Mouse (Mus musculus): ENCODE results near the gene Ermap. TPM values are rescaled to one million over a fixed set of nuclear protein-coding genes. Genes with fewer than 3 reads are reported as not detected.

Gene Ermap
- polyA plus RNA-seq, 1 experiment from 2014 or later = not detected

DNA sequence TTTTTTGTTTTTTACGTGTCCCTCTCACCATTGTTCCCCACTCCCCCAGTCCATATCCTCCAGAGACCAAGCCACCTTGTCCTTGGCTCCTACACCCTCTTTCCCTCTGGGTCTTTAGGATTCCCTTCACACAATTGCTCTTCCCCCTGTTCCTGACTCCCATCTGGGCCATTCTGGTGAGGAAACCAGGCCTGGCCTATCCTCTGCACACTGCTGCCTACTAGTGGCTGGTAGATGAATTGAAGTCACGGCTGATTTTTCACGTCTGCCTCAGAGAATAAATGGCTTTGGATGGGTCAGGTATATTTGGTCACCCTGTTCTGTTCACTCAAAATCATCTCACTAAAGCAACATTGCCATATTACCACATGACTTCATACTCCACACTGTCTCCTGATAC lies 49.7 kb downstream of the Ermap start:
- no peak for DNase-seq (ENCODE audit: low read depth, low spot score)
- TF ChIP-seq CTCF (IDR thresholded peaks at IDR 0.05) = no peak
- in situ Hi-C loops (cut with MboI; ENCODE audit: low pct_unique_long_range_greater_than_20kb) = no loop called here
- CTCF ChIA-PET = no interaction called here
- POLR2A ChIA-PET = interaction anchor here (0.7 kb wide), 1 partner anchor 64 kb away, joined by 3 read pairs; no protein-coding TSS in a partner anchor
- H3K27me3 ChIP-seq = no peaks in the 10 kb centered on the region
- ATAC-seq = no peak

DNA sequence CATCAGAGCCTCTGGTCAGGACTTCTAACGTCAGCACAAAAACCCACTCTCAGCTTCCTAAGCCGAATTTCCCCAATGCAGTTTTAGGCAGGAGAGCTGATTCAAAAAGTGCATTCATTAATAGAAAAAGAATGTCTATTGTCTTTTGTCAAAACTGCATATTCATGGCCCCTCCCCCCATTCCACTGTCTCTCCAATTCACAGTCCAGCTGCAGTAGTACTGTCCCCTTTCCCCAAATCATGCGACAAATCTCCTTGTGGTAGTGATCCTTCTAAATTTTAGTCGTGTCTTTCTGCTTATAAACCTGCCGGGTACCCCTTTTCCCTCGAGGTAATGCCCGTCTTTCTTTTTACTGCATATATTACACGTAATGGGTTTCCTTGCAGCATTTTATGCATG lies 51.0 kb downstream of the Ermap start:
- in situ Hi-C loops (cut with MboI; ENCODE audit: low pct_unique_long_range_greater_than_20kb) = no loop called here
- TF ChIP-seq CTCF (IDR thresholded peaks at IDR 0.05) = no peak
- ChIA-PET POLR2A (no interaction called here), CTCF (interaction anchor here (1.2 kb wide), 1 partner anchor 20 kb away, joined by 3 read pairs; no protein-coding TSS in a partner anchor)
- ATAC-seq (no peak), DNase-seq (ENCODE audit: low read depth, low spot score) (no peak)
- H3K27me3 ChIP-seq = no peaks in the 10 kb centered on the region

DNA sequence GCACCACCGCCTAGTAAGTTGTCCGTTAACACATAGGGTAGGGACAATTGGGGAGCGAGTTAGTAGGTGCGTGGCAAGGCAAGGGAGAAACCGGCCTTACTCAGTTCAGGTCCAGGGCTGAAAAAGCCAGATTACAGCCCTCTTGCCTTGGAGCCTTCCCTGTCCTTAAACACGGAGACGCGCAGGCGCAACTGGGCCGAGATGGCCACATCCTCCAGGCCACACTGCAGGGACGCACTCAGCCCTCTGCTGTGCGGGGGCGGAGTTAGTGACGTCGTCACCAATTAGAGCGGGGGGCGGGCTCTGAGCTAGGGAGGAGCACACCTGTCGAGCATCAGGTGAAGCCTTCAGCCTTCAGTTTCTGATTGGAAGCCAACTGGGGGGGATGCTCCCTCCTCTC lies 51.6 kb downstream of the Ermap start:
- no peaks in the 10 kb centered on the region for H3K27me3 ChIP-seq
- DNase-seq (ENCODE audit: low read depth, low spot score) (no peak), ATAC-seq (no peak)
- no peak for TF ChIP-seq CTCF (IDR thresholded peaks at IDR 0.05)
- ChIA-PET POLR2A (no interaction called here), CTCF (interaction anchor here (1.2 kb wide), 1 partner anchor 19 kb away, joined by 3 read pairs; no protein-coding TSS in a partner anchor)
- in situ Hi-C loops (cut with MboI; ENCODE audit: low pct_unique_long_range_greater_than_20kb) = no loop called here

DNA sequence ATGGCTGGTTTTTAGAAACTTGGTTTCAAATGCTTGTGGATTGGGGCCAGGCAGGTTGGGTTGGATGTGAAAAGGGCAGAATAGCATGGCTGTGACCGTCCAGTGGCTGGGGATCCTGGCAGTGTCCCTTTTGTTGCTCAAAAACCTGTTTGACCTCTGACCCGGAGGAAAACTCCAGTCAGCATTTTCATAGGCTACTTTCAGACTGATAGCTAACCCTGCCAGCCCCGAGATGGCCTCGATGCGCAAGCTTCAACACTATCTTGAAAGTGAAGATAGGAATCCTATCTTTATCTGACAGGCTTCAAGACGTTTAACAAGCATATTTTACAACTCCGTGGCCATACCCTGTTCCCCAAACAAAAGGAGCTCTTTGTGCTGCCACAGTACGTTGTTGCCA lies 52.5 kb downstream of the Ermap start:
- DNase-seq (ENCODE audit: low read depth, low spot score) (no peak), ATAC-seq (no peak)
- ChIA-PET CTCF (no interaction called here), POLR2A (no interaction called here)
- no peaks in the 10 kb centered on the region for H3K27me3 ChIP-seq
- in situ Hi-C loops (cut with MboI; ENCODE audit: low pct_unique_long_range_greater_than_20kb) = no loop called here
- no peak for TF ChIP-seq CTCF (IDR thresholded peaks at IDR 0.05)

DNA sequence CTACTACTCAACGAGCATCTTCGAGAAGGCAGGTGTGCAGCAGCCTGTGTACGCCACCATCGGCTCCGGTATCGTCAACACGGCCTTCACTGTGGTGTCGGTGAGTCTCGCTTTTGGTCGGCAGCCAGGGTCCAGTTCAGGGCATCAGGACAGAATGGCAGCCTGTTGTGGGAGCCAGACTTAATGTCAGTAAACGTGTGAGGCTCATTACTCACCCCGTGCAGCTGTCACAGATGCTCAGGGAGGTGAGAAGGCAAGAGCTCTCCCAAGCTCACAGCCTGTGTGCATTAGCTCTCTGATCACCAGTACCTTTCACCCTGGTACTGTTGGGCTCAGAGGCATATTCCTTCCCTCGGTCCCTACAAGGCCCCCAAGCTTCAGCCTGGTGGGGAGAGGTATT lies 56.0 kb downstream of the Ermap start:
- no peaks in the 10 kb centered on the region for H3K27me3 ChIP-seq
- ChIA-PET CTCF (interaction anchor here (0.9 kb wide), 1 partner anchor 12 kb away, joined by 3 read pairs; no protein-coding TSS in a partner anchor), POLR2A (no interaction called here)
- ATAC-seq (no peak), DNase-seq (ENCODE audit: low read depth, low spot score) (no peak)
- no peak for TF ChIP-seq CTCF (IDR thresholded peaks at IDR 0.05)
- in situ Hi-C loops (cut with MboI; ENCODE audit: low pct_unique_long_range_greater_than_20kb) = no loop called here

DNA sequence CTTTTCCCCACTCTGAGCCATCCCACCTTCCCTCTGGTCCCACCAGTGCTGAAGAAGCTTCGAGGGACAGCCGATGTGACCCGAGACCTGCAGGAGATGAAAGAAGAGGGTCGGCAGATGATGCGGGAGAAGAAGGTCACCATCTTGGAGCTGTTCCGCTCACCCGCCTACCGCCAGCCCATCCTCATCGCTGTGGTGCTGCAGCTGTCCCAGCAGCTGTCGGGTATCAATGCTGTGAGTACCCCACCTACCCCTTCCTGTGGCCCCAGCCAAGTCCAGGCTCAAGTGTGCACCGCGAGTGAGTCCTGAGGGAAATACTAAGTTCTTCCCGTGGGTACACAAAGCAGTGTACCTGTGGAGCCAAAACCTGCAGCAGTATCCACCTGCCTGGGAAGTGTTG lies 56.5 kb downstream of the Ermap start:
- H3K27me3 ChIP-seq = no peaks in the 10 kb centered on the region
- ChIA-PET POLR2A (no interaction called here), CTCF (no interaction called here)
- ATAC-seq (no peak), DNase-seq (ENCODE audit: low read depth, low spot score) (no peak)
- no peak for TF ChIP-seq CTCF (IDR thresholded peaks at IDR 0.05)
- in situ Hi-C loops (cut with MboI; ENCODE audit: low pct_unique_long_range_greater_than_20kb) = no loop called here

DNA sequence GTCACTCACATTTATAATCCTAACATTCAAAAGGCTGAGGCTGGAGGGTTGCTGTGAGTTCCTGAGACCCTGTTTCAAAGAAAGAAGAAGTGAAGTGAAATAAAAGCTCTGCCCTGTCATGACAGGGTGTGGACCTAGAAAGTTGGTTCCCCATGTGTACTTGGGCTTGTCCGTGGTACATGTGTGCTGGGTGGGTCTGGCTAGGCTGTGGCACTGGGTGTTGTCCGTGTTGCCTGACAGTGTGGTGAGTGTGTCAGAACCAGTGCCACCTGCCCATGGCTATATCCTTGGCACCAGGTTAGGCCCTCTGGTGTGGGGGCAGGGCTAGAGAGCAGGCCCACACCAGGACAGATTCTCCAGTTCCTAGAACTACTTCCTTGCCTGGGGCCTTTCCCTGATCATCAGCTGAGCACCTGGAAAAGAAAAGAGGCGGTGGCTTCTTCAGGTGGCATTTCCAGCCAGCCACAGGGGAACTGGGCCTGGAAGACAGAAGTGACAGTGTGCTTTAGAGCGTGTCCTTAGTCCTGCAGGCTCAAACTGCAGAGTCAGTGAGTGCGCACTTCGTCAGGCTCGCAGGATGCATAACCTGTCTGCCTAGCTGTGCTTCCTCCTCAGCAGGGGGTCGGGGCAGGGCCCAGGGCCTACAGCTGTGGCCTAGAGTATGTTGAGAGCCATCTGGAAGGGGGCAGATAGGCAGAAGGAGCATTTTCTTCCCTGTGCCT lies 58.5 kb downstream of the Ermap start:
- POLR2A ChIA-PET = interaction anchor here (0.7 kb wide), 1 partner anchor 211 kb away, joined by 6 read pairs; no protein-coding TSS in a partner anchor
- in situ Hi-C loops (cut with MboI; ENCODE audit: low pct_unique_long_range_greater_than_20kb) = no loop called here
- no peak for ATAC-seq
- CTCF ChIA-PET = no interaction called here
- DNase-seq (ENCODE audit: low read depth, low spot score) = no peak
- H3K27me3 ChIP-seq = no peaks in the 10 kb centered on the region
- no peak for TF ChIP-seq CTCF (IDR thresholded peaks at IDR 0.05)

DNA sequence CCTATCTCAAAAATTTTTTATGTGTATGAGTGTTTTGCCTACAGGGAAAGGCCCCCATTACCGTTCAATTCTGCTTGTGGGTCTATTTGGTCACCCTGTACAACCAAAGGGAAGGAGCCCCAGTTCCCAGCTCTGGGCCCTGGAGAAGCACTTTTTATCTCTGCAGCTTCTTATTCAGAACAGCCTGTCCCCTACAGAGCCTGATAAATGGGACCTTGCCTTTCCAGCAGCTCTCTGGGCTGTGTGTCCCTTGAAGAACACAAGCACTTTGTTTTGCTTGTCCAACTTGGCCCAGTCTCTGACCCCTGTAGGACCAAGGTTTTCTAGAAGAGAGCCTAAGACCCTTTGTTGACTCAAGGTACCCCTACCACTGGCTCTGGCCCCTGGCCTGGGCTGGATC lies 60.7 kb downstream of the Ermap start:
- POLR2A ChIA-PET = no interaction called here
- in situ Hi-C loops (cut with MboI; ENCODE audit: low pct_unique_long_range_greater_than_20kb) = no loop called here
- CTCF ChIA-PET = interaction anchor here (2.1 kb wide), 1 partner anchor 26 kb away, joined by 4 read pairs; no protein-coding TSS in a partner anchor
- no peak for TF ChIP-seq CTCF (IDR thresholded peaks at IDR 0.05)
- ATAC-seq (no peak), DNase-seq (ENCODE audit: low read depth, low spot score) (no peak)
- H3K27me3 ChIP-seq = no peaks in the 10 kb centered on the region

DNA sequence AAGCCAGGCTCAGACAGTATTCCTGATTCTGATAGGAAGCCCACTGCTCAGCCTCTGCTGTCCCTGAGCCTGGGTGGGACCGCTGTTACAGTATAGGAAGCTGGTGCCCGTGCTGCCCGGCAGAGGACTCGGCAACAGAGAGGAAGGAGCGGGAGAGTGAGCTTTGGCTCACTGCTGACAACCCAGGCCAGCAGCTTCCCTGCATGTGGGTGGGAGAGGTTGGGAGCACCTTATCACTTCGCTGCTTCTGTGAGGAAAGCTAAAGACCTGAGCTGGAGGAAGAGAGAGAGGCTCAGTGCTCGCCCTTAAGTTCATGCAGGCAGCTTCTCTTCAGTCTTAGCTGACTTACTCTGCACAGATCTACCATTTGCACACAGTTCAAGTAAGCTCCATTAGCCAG lies 61.3 kb downstream of the Ermap start:
- ChIA-PET CTCF (interaction anchor here (2.1 kb wide), 1 partner anchor 27 kb away, joined by 4 read pairs; no protein-coding TSS in a partner anchor), POLR2A (no interaction called here)
- H3K27me3 ChIP-seq = no peaks in the 10 kb centered on the region
- TF ChIP-seq CTCF (IDR thresholded peaks at IDR 0.05) = no peak
- DNase-seq (ENCODE audit: low read depth, low spot score) (no peak), ATAC-seq (no peak)
- in situ Hi-C loops (cut with MboI; ENCODE audit: low pct_unique_long_range_greater_than_20kb) = no loop called here

DNA sequence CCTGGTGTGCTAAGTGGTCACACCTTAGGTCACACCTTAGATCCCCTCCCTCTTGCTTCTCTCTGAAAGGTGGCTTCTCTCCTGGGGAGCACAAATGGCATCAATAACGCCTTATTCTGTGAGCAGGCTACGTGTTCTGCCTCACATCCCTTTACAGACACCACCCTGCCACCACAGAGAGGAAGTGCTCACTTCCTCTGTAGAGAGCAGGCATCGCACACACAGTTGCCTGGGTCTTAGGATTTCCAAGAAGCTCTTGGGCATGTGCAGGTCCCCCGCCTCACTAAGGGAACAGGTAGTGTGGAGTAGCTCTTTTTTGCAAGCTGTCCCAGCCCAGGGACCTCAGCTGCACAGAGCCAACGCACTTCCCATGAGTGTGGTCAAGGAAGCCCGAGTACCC lies 62.6 kb downstream of the Ermap start:
- DNase-seq (ENCODE audit: low read depth, low spot score) = no peak
- no peak for TF ChIP-seq CTCF (IDR thresholded peaks at IDR 0.05)
- ChIA-PET POLR2A (no interaction called here), CTCF (interaction anchor here (1.0 kb wide), 1 partner anchor 16 kb away, joined by 4 read pairs; no protein-coding TSS in a partner anchor)
- H3K27me3 ChIP-seq = no peaks in the 10 kb centered on the region
- in situ Hi-C loops (cut with MboI; ENCODE audit: low pct_unique_long_range_greater_than_20kb) = no loop called here
- no peak for ATAC-seq

DNA sequence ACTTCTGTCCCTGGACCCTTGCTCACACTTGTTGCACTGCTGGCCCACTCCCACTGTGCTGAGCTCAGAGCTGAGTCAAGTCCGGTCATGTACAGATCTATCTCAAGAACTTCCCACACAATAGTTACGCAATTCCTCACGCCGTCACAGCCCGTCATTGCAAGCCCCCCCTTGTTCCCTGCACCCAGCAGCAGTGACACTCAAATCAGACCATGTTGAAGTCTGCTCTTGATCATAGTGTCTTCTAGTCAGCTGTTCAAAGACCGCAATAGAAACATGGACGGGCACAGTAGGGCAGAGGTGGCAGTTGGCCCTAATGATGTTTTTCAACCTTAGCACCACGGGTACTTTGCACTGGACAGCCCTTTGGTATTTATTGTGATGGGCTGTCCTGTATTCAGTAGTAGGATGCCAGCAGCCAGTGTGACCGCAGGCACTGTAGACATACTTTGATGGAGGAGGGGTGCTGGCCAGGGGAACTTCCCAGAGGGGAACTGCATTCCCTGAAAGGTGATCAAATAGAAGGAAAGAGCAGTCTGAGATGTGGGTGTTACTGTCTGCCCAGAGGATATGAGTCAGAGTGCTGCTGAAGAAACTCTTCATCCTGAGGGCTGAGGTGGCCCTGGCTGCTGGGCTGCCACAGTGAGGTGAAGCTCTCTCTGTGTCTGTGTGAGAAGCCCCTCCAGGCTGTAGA lies 64.1 kb downstream of the Ermap start:
- POLR2A ChIA-PET = no interaction called here
- ATAC-seq (peak; percentile 65), DNase-seq (ENCODE audit: low read depth, low spot score) (no peak)
- no peaks in the 10 kb centered on the region for H3K27me3 ChIP-seq
- in situ Hi-C loops (cut with MboI; ENCODE audit: low pct_unique_long_range_greater_than_20kb) = no loop called here
- no peak for TF ChIP-seq CTCF (IDR thresholded peaks at IDR 0.05)
- CTCF ChIA-PET = no interaction called here

Other genes starting within 250 kb of the Ermap start
- not detected for gene Lao1, start 228.4 kb downstream of the Ermap start, polyA plus RNA-seq (2021)
- 59.8 TPM for gene Slc2a1, start 81.3 kb downstream of the Ermap start, polyA plus RNA-seq (2021)
- gene Zfp691, start 15.8 kb downstream of the Ermap start, polyA plus RNA-seq (2021) = 11.6 TPM
- gene Svbp, start 5.3 kb upstream of the Ermap start, polyA plus RNA-seq (2021) = 33.6 TPM
- gene Tmem269, start 28.2 kb upstream of the Ermap start, polyA plus RNA-seq (2021) = not detected
- gene AU022252, start 42.7 kb upstream of the Ermap start, polyA plus RNA-seq (2021) = 12.3 TPM
- 45.3 TPM for gene P3h1, start 42.9 kb upstream of the Ermap start, polyA plus RNA-seq (2021)
- gene Cldn19, start 65.4 kb upstream of the Ermap start, polyA plus RNA-seq (2021) = 7.1 TPM
- gene Ybx1, start 104.6 kb upstream of the Ermap start, polyA plus RNA-seq (2021) = 590 TPM
- 10.5 TPM for gene Ppih, start 130.5 kb upstream of the Ermap start, polyA plus RNA-seq (2021)
- 11.2 TPM for gene Ccdc30, start 225.5 kb upstream of the Ermap start, polyA plus RNA-seq (2021)
- gene Ppcs, start 232.4 kb upstream of the Ermap start, polyA plus RNA-seq (2021) = 11.3 TPM
- 0.46 TPM for gene Zmynd12, start 232.8 kb upstream of the Ermap start, polyA plus RNA-seq (2021)